Mouse (Mus musculus) liver, postnatal 0 days (tissue): ENCODE results near the gene Vmn2r85.

Experiments
- CTCF ChIP-seq: sonication (generic); IDR thresholded peaks from 2 replicates; pipeline ENCODE4 v1.5.1; 2016; ENCODE audit warnings: antibody characterized with exemption, low read depth
- EP300 ChIP-seq: IDR thresholded peaks from 2 replicates; pipeline ENCODE4 v1.6.1; 2016; ENCODE audit warnings: antibody characterized with exemption, low read depth, mild to moderate bottlenecking

DNA sequence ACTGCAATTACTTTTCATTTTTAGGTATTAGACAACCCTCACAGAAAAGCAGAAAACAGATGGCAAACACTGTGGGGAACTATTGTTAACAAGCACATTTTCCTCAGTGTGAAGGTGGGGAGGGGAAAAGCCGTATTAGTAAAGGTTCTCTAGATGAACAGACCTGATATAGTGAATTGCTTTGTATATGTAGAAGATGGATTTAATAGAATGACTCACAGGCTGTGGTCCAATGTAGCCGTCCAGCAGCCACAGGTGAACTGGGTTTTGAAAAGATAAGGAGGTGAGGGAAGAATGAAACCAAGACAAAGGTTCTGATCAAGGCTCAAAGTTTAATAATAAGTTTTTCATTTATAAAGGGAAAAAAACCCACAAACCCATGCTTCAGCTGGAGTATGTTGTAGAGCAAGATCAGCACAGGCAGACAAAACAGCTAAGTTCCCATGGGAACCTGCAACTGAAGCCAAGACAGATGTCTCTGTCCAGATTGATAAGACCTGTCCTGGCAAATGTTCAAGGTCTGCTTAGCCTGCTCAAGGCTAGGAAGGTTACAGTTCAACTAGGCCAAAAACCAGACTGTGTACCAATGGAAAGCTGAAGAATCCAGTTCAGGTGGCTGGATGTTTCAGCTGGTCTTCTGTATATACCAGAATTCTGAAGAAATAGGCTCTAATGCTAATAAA is 56.9 kb downstream of the Vmn2r85 start:
- TF ChIP-seq CTCF, result no peak
- TF ChIP-seq EP300, result peak; percentile 83
